Mouse (Mus musculus): ENCODE data around the gene Pacsin2. TPM values are rescaled to one million over a fixed set of nuclear protein-coding genes. Genes with fewer than 3 reads are reported as not detected.
"Not testable (repeated sequence)": the region's sequence is repeated elsewhere in the genome, so short reads cannot be mapped to it uniquely, and the experiment has no call there.

Gene Pacsin2
- total RNA-seq, 2 experiments from 2014 or later, result 69.7 to 75.6 TPM

DNA sequence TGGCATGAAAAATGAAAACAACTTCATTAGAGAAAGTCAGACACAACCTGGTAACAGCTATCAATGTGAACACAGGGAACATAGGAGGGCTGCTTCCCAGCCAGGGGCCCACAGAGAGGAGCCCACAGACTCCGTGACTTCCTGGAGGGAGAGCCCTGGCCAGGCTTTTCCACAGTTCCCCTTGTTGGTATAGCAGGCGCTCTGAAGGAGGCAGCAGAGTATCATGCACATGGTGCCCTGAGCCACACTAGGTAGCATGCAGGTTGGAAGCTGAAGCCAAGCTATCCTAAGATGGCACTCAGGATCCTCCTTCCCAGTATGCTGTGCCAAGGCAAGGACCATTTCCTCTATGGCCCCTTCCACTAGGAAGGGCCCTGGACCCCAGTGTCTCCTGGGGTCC, 80.8 kb downstream of the Pacsin2 start:
- DNase-seq (ENCODE audit: extremely low spot score in 1 of 2, low spot score in 1 of 2), result no peak

DNA sequence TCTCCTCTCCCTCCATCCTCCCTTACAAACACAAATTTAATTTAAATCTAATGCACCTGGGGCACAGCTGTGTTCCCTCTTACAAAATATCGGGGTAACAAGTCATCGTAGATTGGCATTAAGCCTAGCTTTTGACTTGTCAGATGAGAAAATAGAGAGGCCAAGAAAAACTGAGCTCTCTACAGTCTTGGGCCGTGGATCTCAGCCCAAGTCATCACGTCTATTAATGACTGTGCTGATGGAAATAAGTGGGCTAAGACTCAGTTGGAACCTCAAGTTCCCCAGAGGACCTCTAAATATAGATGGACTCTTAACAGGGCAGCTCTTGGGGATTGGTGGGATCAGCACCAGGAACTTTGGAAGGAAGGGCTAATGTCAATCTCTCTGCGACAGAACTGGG, 81.3 kb downstream of the Pacsin2 start:
- no peak for DNase-seq (ENCODE audit: extremely low spot score in 1 of 2, low spot score in 1 of 2)

DNA sequence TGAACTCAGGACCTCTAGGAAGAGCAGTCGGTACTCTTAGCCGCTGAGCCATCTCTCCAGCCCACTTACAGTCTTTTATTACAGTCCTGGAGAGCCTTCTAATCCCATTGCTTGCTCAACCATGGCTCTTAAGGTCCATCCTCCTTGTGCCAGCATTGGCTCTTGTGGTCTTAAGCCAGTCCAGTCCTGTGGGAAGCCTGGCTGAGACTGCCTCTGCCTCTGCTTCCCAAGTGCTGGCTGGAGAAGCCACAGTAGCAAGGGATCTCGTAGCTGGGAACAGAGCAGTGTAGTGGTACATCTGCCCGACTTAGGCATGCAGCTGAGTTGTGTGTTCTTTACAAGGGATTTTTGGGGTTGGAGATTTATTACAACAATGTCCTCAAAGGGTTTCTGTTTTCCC, 81.9 kb downstream of the Pacsin2 start:
- DNase-seq (ENCODE audit: extremely low spot score in 1 of 2, low spot score in 1 of 2), result no peak

DNA sequence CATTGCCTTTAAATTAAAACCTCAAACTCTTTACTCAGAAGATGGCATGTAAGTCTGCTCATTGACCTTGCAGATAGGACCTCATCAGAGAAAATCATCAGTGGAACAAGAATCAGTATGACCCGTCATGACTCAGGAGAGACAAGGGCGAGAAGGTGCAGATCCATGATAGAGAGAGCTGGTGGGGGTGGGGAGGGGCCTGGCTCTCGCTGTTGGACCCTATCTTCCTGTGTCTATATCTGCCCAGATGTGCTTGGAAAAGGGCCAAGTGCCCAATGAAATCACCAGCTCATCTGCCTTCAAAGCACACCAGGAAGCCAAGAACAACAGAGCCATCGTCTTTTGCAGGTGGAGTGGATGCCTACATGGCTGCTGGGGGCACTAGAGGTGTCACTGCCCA, 87.3 kb downstream of the Pacsin2 start:
- no peak for DNase-seq (ENCODE audit: extremely low spot score in 1 of 2, low spot score in 1 of 2)

DNA sequence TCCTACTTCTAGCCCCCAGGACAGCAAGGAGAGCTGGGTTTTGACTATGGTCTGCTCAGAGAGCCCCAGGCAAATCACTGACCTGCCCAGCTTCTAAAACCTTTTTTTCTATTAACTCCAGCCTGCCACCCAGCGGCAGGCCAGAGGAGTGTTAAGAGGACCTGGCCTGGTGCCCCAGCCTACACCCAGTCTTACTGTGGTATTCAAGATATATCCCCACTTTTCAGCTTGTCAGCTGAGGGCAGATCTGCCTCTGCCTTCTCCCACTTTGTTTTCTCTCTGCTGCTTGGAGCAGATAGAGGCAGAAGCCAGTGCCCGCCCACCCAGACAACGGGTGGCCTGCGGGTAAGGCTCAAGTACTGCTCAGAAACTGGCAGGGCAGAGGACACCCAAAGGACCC, 89.3 kb downstream of the Pacsin2 start:
- DNase-seq (ENCODE audit: extremely low spot score in 1 of 2, low spot score in 1 of 2), result peak; percentile 24 to 65

DNA sequence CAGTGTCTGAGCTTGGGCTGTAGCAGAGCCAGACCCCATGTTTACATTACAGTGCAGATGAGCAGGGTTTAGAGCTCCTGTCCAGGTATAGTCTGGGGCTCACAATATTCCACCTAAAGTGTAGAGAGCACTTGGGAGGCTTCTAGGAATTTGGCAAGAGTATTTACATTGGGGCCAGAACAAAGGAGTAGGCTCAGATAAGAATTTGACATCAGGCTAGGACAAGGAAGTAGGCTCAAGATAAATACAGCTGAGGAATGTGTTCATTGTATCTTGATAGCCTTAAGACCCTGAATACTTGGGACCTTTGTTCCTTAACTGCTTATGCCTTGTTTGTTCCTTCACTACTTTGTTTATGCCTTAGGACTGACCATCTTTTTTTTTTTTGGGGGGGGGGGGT, 90.3 kb downstream of the Pacsin2 start:
- DNase-seq (ENCODE audit: extremely low spot score in 1 of 2, low spot score in 1 of 2), result no peak

DNA sequence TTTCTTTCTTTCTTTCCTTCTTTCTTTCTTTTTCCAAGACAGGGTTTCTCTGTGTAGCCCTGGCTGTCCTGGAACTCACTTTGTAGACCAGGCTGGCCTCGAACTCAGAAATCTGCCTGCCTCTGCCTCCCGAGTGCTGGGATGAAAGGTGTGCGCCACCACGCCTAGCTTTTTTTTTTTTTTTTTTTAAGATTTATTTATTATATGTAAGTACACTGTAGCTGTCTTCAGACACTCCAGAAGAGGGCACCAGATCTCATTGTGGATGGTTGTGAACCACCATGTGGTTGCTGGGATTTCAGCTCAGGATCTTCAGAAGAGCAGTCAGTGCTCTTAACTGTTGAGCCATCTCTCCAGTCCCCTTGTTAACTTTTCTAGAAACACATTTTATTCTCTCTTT, 95.7 kb downstream of the Pacsin2 start:
- not testable (repeated sequence) for DNase-seq (ENCODE audit: extremely low spot score in 1 of 2, low spot score in 1 of 2)

DNA sequence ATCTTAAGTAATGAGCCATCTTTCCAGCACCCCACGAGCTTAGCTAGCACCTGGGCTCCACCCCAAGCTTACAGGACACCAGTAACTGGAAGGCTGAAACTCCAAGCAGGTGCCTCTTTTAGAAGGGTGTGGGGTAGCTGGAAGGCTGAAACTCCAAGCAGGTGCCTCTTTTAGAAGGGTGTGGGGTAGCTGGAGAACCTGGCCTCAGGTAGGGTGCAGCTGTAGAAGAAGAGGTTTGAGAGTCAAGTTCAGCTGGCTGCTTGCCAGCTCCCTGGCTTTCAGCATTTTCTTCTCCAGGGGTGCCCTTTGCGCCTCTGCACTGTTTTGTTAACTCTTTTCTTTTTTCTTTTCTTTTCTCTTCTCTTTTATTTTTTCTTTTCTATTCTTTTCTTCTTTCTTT, 96.1 kb downstream of the Pacsin2 start:
- DNase-seq (ENCODE audit: extremely low spot score in 1 of 2, low spot score in 1 of 2), result no peak

DNA sequence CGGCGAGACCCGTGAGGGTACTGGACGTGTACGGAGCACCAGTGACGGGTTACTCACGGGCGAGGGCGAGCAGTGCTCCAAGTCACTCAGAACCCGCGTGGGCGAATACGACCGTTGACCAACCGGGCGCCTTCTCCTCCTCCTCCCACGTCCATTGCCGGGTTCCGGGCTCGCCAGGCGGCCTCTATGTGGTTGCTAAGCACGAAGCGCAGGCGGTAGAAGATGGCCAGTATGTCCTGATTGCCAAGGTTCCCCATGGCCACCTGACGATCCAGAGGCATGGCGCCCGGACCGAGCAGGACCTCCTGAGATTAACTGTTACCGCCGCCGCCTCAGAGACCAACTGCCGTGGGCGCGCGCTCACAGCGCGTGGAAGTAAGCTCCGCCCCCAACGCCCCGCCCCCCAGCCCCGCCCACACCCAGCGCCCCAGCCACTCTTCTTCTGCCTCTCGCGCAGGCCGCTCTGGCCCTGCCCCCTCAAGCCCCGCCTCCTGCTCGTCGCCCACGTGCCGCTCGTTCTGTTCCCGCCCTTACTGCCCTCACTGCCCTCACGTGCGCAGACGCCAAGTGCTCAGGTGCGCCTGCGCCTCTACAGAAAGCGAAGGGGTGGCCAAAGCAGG, 97.4 kb downstream of the Pacsin2 start:
- DNase-seq (ENCODE audit: extremely low spot score in 1 of 2, low spot score in 1 of 2), result peak; percentile 24 to 39

DNA sequence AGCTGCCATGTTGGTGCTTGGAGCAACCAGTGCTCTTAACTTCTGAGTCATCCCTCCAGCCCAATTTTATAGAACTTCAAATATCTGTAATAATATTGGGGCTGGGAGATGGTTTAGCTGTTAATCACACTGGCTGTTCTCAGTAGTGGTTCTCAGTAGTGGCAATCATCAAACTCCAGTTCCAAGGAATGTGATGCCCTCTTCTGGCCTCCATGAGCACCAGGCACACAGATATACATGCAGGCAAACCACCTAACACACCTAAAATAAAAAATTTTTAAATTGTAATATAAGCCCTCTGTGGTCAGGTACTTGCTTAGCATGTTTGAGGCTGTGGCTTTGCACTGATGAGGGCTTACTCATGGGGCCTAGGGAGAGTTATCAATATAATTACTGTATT, 98.7 kb downstream of the Pacsin2 start:
- DNase-seq (ENCODE audit: extremely low spot score in 1 of 2, low spot score in 1 of 2), result no peak

DNA sequence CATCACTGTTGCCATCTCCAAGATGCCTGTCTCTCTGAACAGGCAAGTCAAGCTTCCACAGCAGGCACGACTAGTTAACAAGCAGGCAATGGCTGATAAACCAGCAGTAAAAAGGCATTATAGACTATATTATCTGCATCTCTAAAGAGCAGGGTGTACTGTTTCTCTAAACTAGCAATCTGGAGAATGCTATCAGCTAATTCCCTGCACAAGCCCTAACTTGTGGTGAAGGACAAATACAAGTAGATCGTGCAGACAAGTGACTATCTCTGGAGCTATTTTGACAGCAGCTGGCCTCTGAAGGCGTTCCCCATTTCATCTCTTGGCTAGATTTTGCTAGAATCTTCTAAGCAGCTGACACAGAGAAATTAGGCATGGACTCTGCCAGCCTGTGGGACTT, 100.2 kb downstream of the Pacsin2 start:
- no peak for DNase-seq (ENCODE audit: extremely low spot score in 1 of 2, low spot score in 1 of 2)

DNA sequence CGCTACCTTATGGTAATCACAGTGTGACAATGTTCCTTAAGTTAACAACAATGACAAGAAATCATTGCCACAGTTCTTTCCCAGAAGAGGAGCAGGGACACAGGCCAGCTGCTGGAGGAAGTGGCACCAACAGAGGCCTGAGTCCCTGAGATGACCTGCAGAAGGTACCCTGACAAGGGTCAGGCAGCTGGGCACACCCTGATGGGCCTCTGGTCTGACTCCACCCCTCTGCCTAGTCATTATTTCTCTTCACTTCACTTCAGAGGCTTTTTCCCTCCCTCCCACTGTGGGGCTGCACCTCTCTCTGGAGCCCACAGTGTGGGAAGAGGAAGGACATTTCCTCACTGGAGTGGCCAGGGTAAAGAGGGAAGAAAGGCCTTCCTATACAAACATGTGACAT, 101.6 kb downstream of the Pacsin2 start:
- not testable (repeated sequence) for DNase-seq (ENCODE audit: extremely low spot score in 1 of 2, low spot score in 1 of 2)

DNA sequence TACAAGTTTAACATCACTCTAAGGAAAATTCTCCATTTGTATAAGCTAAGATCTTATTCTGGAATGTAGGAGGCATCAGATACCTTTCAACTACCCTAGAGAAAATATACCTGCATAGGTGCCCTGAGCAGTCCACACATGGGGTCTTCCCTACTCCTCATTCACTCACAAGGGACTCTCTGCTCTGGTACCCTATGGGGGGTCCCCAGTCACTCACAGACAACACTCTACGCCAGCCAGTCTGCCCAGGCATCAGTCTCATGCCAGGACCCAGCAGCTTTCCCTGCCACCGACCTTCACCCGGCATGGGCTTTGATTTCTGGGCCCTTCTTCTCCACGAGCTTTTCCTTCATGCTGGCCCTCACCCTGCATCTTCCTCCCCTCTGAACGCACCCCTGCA, 103.5 kb downstream of the Pacsin2 start:
- not testable (repeated sequence) for DNase-seq (ENCODE audit: extremely low spot score in 1 of 2, low spot score in 1 of 2)

DNA sequence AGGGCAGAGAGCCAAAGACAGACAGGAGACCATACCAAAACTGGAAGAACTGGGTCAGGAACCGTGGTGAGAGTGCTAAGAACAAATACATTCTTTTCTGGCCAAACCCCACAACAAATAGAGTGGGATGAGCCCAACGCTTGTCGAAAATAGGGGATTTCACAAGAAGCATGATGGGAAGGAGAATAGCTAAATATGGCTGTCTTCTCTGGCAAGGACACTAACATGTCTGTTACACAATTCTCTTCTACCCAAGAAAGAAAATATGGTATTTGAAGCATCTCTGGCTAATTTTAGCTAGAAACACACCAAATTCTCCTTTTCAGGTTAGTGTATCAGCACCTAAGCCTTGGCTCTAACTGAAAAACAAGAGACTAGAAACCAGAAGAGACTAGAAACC, 104.3 kb downstream of the Pacsin2 start:
- DNase-seq (ENCODE audit: extremely low spot score in 1 of 2, low spot score in 1 of 2), result no peak

DNA sequence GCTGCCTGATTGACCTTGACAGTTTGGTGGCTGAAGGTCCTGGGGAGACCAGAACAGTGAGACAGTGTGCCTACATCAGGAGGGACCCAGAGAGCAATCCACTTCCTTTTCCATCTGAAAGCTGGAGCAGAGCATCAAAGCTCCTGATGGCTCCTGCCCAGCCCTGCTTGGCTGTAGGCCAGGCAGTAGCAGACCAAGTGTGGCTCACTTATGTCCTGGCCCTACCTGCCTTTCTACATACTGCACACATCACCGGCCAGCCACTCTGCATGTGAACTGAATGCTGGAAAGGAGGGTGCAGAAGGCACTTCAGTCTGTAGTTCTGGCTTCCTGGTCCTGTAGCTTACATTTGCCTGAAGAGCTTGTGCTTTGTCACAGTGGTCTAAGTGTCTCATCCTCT, 105.9 kb downstream of the Pacsin2 start:
- DNase-seq (ENCODE audit: extremely low spot score in 1 of 2, low spot score in 1 of 2), result no peak

DNA sequence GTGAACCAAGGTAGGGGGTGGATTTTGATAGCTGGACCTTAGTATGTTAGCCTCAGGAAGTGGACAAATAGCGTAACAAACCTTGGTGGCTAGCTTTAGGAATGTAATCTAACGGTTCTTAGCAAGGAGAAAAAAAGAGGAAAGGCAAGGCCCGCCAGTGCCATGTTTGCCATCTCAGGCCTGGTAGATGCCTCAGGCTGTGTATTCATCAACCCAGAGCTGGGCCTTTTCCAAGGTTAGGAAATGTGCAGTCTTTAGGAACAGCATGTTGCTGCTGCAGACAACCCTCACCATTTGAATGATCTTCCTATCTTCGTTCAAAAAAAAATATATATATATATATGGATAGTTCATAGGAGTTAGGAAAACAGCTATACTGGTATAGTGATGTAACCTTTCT, 112.9 kb downstream of the Pacsin2 start:
- DNase-seq (ENCODE audit: extremely low spot score in 1 of 2, low spot score in 1 of 2), result no peak

DNA sequence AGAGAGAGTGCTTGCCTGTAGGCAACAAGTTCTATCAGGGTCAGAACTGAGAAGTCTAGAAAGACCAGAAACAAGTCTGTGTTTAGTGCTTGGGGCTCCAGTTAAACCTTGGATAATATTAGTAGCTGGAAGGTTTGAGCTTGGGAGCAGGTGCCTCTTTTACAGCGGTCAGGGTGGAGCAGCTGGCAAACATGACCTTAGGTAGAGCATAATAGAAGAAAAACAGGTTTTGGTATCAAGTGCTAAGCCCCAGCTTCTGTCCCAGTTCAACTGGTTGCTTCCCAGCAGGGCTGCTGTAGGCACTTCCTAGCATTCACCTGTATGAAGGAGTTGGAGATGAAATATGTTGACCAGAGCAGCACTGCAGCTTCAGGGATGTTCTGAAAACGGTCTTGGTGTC, 113.5 kb downstream of the Pacsin2 start:
- no peak for DNase-seq (ENCODE audit: extremely low spot score in 1 of 2, low spot score in 1 of 2)

DNA sequence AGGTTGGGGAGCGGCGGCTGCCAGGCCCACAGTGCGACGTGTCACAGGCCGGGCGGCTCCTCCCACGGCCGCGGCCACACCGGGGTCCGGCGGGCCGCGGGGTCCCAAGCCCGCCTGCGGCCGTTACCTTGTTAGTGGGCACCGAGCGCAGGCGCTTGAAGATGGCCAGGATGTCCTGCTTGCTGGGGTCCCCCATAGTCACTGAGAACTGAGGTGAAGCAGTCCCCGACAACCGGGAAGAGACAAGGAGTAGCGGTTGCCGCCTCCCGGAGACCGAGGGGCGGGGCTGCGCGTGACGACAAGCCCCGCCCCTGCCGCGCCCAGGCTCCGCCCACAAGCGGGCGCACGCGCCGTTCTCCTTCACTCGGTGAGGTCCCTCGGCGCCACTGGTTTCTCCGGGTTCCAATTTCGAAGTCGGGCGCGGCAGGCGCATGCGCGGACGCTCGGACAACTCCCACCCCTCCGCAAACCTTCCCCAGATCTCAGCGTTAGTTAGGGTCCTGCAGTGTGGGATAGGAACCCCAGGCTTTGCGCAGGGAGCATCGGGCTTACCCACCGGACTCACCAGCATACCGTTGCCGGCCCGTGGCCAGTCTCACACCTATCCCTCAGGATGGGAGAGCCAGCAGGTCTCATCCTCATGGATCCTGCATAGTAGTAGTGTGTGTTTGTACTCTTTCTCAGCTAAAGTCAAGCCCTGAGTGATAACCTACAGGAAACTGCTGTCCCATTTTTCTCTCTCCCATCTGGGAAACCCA, 114.3 kb downstream of the Pacsin2 start, which contains the start of gene Arfgap3:
Arfgap3 (minus strand) TSS at position 294 of the 758 bp plus-strand sequence.
- peak; percentile 93 for DNase-seq (ENCODE audit: extremely low spot score in 1 of 2, low spot score in 1 of 2)

DNA sequence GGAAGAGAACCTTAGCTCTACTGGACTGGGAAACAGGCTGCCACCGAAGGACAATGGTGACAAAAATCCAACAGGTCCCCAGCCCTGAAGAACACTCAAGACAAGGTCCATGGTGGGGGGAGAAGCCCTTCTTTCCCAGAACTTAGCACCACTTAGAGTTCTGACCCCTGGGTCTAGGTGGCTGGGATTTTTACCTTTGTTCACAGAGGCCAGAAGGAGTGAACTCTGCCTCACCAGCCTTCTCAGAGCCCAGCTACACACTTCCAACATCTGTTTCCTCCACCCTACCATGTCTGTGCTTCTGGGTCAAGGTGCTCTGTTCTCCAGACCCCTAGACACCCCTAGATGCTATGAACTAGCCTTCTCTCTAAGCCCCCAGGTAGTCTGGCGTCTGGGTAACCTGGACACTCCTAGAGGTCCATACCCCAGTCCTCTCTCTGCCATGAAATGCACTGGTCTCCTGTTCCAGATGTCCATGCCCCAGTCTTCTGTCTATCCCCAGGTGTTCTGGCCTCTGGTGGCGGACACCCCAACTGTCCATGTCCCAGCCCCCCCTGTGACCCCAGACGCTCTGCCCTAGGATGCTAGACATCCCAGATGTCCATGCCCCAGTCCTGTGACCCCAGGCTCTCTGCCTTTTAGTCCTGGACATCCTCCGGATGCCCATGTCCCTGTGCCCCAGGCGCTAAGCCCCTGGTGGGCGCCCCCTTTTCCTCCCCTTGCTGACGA, 115.0 kb downstream of the Pacsin2 start:
- DNase-seq (ENCODE audit: extremely low spot score in 1 of 2, low spot score in 1 of 2), result no peak

DNA sequence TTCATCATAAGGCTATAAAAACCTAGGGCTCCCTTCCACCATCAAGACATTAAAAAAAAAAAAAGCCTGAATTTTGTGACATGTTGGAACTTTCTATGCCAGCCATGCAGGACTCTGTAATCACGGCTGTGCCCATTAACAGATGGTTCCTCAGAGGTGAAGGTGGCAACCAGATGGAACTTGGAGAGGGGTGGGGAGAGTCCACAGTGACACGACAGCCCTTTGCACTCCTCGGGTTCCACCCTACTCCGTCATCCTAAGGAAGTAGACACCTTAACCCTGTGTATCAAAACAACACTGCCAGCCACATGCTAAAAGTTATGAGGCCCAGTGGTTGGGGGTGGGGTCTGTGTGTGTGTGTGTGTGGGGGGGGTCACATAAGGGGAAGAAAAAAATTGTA, 115.7 kb downstream of the Pacsin2 start:
- no peak for DNase-seq (ENCODE audit: extremely low spot score in 1 of 2, low spot score in 1 of 2)

DNA sequence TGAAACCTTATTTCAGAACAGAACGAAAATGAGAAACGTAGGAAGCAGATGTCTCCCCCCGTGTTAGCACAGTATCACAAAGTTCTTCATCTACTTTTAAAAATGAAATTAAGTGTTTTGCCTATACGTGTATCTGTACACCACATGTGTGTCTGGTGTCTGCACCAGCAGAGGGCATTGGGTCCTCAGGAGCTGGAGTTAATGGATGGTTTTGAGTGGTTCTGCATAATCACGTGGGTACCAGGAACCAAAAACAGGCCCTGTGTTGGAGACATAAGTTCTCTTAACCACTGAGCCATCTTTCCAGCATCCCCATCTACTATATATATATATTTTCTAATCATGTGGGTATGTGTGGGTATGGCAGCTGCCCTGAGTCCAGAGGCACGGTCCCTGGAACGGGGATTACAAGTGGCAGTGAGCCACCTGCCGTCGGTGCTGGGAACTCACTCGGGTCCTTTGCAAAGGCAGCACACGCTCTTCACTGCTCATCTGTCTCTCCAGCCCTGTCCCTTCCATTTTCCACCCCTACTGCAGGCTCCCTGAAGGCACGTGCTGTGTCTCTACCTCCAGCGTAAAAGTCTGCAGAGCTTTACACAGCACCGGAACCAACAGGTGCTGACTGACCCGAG, 118.4 kb downstream of the Pacsin2 start:
- DNase-seq (ENCODE audit: extremely low spot score in 1 of 2, low spot score in 1 of 2), result no peak
